Mouse (Mus musculus) MEL (cell line): ENCODE results near the gene Ctsa. TPM values are rescaled to one million over a fixed set of nuclear protein-coding genes. Genes with fewer than 3 reads are reported as not detected.

ENCODE experiments used
- DNase-seq: peaks from one replicate; pipeline ENCODE4 v3.0.0; 2011; ENCODE audit warnings: low read depth, low spot score
- H3K27ac ChIP-seq: 2 replicates; pipeline ENCODE4 v1.5.1; 2012; ENCODE audit warnings: low read depth, mild to moderate bottlenecking, control low read depth, low read length, moderate library complexity; ENCODE audit not compliant: control insufficient read depth
- H3K27me3 ChIP-seq, 2 experiments: fragments of 150-350 bp in 1 of 2; sonication (generic) in 1 of 2; 2 replicates each; pipeline ENCODE4 v1.6.1; 2012; ENCODE audit warnings: low read length in 2 of 2, mild to moderate bottlenecking in 2 of 2, improper control_type of control experiment in 1 of 2, moderate library complexity in 1 of 2; ENCODE audit not compliant: insufficient read depth in 2 of 2, control insufficient read depth in 1 of 2
- H3K36me3 ChIP-seq, 2 experiments: 2 replicates each; pipeline ENCODE4 v1.6.1; 2012 to 2014; ENCODE audit warnings: low read length in 2 of 2, improper control_type of control experiment in 1 of 2, inconsistent platforms in 1 of 2, mild to moderate bottlenecking in 1 of 2; ENCODE audit not compliant: insufficient read depth in 2 of 2, control insufficient read depth in 1 of 2
- H3K4me1 ChIP-seq, 2 experiments: fragments of 150-350 bp in 1 of 2; sonication (generic) in 1 of 2; 2 replicates each; pipeline ENCODE4 v1.6.1; 2012; ENCODE audit warnings: low read length in 2 of 2, improper control_type of control experiment in 1 of 2, mild to moderate bottlenecking in 1 of 2; ENCODE audit not compliant: insufficient read depth in 2 of 2, control insufficient read depth in 1 of 2
- H3K4me3 ChIP-seq, 2 experiments: fragments of 150-350 bp in 1 of 2; sonication (generic) in 1 of 2; 2 replicates each; pipeline ENCODE4 v1.5.1; 2012; ENCODE audit warnings: low read depth in 2 of 2, low read length in 2 of 2, mild to moderate bottlenecking in 2 of 2, moderate library complexity in 2 of 2, control low read depth in 1 of 2, improper control_type of control experiment in 1 of 2; ENCODE audit not compliant: control insufficient read depth in 1 of 2, insufficient read depth in 1 of 2
- H3K79me2 ChIP-seq: 2 replicates; pipeline ENCODE4 v1.6.1; 2012; ENCODE audit warnings: mild to moderate bottlenecking, low read length, moderate library complexity; ENCODE audit not compliant: control insufficient read depth, poor library complexity, insufficient read depth
- H3K9ac ChIP-seq: 2 replicates; pipeline ENCODE4 v1.6.1; 2012; ENCODE audit warnings: low read depth, mild to moderate bottlenecking, control low read depth, low read length, moderate library complexity; ENCODE audit not compliant: control insufficient read depth, poor library complexity, severe bottlenecking
- H3K9me3 ChIP-seq: fragments of 150-350 bp; sonication (generic); replicated peaks from 2 replicates; pipeline ENCODE4 v1.6.1; 2012; ENCODE audit warnings: mild to moderate bottlenecking, low read length, improper control_type of control experiment, moderate library complexity; ENCODE audit not compliant: insufficient read depth
- BHLHE40 ChIP-seq: IDR thresholded peaks from 2 replicates; pipeline ENCODE4 v1.6.1; 2012; ENCODE audit warnings: low read depth, mild to moderate bottlenecking, inconsistent platforms, low read length, improper control_type of control experiment, borderline replicate concordance
- CHD1 ChIP-seq: IDR thresholded peaks from 2 replicates; pipeline ENCODE4 v1.6.1; 2012; ENCODE audit warnings: low read depth, mild to moderate bottlenecking, inconsistent platforms, low read length, improper control_type of control experiment
- CHD2 ChIP-seq: IDR thresholded peaks from 2 replicates; pipeline ENCODE4 v1.6.1; 2011; ENCODE audit warnings: low read length, improper control_type of control experiment
- CTCF ChIP-seq, 3 experiments: IDR thresholded peaks in 2 of 3; conservative IDR thresholded peaks in 1 of 3; 2 replicates each; pipeline ENCODE4 v1.5.1; 2011 to 2012; ENCODE audit warnings: low read length in 3 of 3, low read depth in 2 of 3, mild to moderate bottlenecking in 2 of 3, improper control_type of control experiment in 1 of 3, inconsistent platforms in 1 of 3, mixed read lengths in 1 of 3, moderate library complexity in 1 of 3; ENCODE audit not compliant: control insufficient read depth in 1 of 3, insufficient read depth in 1 of 3, poor library complexity in 1 of 3, severe bottlenecking in 1 of 3
- E2F4 ChIP-seq: IDR thresholded peaks from 2 replicates; pipeline ENCODE4 v1.6.1; 2011; ENCODE audit warnings: low read depth, low read length, improper control_type of control experiment, borderline replicate concordance
- ELF1 ChIP-seq: IDR thresholded peaks from 2 replicates; pipeline ENCODE4 v1.6.1; 2014; ENCODE audit warnings: low read depth, mild to moderate bottlenecking, inconsistent platforms, low read length, improper control_type of control experiment, moderate library complexity
- EP300 ChIP-seq, 2 experiments: IDR thresholded peaks; 2 replicates each; pipeline ENCODE4 v1.6.1; 2011; ENCODE audit warnings: improper control_type of control experiment in 2 of 2, low read length in 2 of 2, low read depth in 1 of 2, mild to moderate bottlenecking in 1 of 2
- GABPA ChIP-seq: IDR thresholded peaks from 2 replicates; pipeline ENCODE4 v1.6.1; 2012; ENCODE audit warnings: low read depth, mild to moderate bottlenecking, inconsistent platforms, low read length, improper control_type of control experiment, moderate library complexity
- GATA1 ChIP-seq: IDR thresholded peaks from 2 replicates; pipeline ENCODE4 v1.6.1; 2011; ENCODE audit warnings: low read depth, low read length, improper control_type of control experiment
- HCFC1 ChIP-seq: IDR thresholded peaks from 2 replicates; pipeline ENCODE4 v1.6.1; 2012; ENCODE audit warnings: low read depth, mild to moderate bottlenecking, inconsistent platforms, low read length, improper control_type of control experiment, moderate library complexity
- JUND ChIP-seq: IDR thresholded peaks from 2 replicates; pipeline ENCODE4 v1.6.1; 2011; ENCODE audit warnings: low read depth, mild to moderate bottlenecking, improper control_type of control experiment, low read length
- KAT2A ChIP-seq: conservative IDR thresholded peaks from 2 replicates; pipeline ENCODE4 v1.6.1; 2012; ENCODE audit warnings: low read depth, low read length, improper control_type of control experiment, inconsistent platforms
- MAFK ChIP-seq: IDR thresholded peaks from 2 replicates; pipeline ENCODE4 v1.6.1; 2011; ENCODE audit warnings: low read depth, mild to moderate bottlenecking, low read length, improper control_type of control experiment, borderline replicate concordance
- MAX ChIP-seq: IDR thresholded peaks from 2 replicates; pipeline ENCODE4 v1.6.1; 2011; ENCODE audit warnings: low read length, improper control_type of control experiment
- MAZ ChIP-seq: IDR thresholded peaks from 2 replicates; pipeline ENCODE4 v1.6.1; 2012; ENCODE audit warnings: low read depth, mild to moderate bottlenecking, inconsistent platforms, low read length, improper control_type of control experiment
- MXI1 ChIP-seq: IDR thresholded peaks from 2 replicates; pipeline ENCODE4 v1.6.1; 2011; ENCODE audit warnings: mild to moderate bottlenecking, low read depth, low read length, improper control_type of control experiment
- MYB ChIP-seq: IDR thresholded peaks from 2 replicates; pipeline ENCODE4 v1.6.1; 2011; ENCODE audit warnings: mild to moderate bottlenecking, low read depth, low read length, improper control_type of control experiment
- MYC ChIP-seq: IDR thresholded peaks from 2 replicates; pipeline ENCODE4 v1.6.1; 2011; ENCODE audit warnings: low read depth, mild to moderate bottlenecking, low read length, improper control_type of control experiment, moderate library complexity
- NELFE ChIP-seq: IDR thresholded peaks from 2 replicates; pipeline ENCODE4 v1.6.1; 2011; ENCODE audit warnings: low read depth, low read length, improper control_type of control experiment
- NRF1 ChIP-seq: IDR thresholded peaks from 2 replicates; pipeline ENCODE4 v1.6.1; 2014; ENCODE audit warnings: low read depth, mild to moderate bottlenecking, inconsistent platforms, low read length, improper control_type of control experiment, moderate library complexity; ENCODE audit not compliant: poor library complexity, insufficient read depth, severe bottlenecking
- POLR2A ChIP-seq, 2 experiments: IDR thresholded peaks; 2 replicates each; pipeline ENCODE4 v1.6.1; 2011 to 2012; ENCODE audit warnings: low read length in 2 of 2, mild to moderate bottlenecking in 2 of 2, control low read depth in 1 of 2, improper control_type of control experiment in 1 of 2, low read depth in 1 of 2, moderate library complexity in 1 of 2; ENCODE audit not compliant: control insufficient read depth in 1 of 2, insufficient read depth in 1 of 2, poor library complexity in 1 of 2
- POLR2AphosphoS2 ChIP-seq: IDR thresholded peaks from 2 replicates; pipeline ENCODE4 v1.6.1; 2011; ENCODE audit warnings: low read length, improper control_type of control experiment
- POLR2AphosphoS5 ChIP-seq: IDR thresholded peaks from 2 replicates; pipeline ENCODE4 v1.6.1; 2012; ENCODE audit warnings: low read depth, borderline replicate concordance, mild to moderate bottlenecking, inconsistent platforms, low read length, moderate library complexity, mixed read lengths
- RAD21 ChIP-seq: IDR thresholded peaks from 2 replicates; pipeline ENCODE4 v1.6.1; 2011; ENCODE audit warnings: mild to moderate bottlenecking, low read depth, low read length, improper control_type of control experiment
- RCOR1 ChIP-seq: IDR thresholded peaks from 2 replicates; pipeline ENCODE4 v1.6.1; 2012; ENCODE audit warnings: low read depth, mild to moderate bottlenecking, inconsistent platforms, low read length, improper control_type of control experiment
- SIN3A ChIP-seq: IDR thresholded peaks from 2 replicates; pipeline ENCODE4 v1.6.1; 2012; ENCODE audit warnings: low read length, improper control_type of control experiment, inconsistent platforms
- SMC3 ChIP-seq: IDR thresholded peaks from 2 replicates; pipeline ENCODE4 v1.6.1; 2011; ENCODE audit warnings: low read depth, low read length, improper control_type of control experiment
- TAL1 ChIP-seq: IDR thresholded peaks from 2 replicates; pipeline ENCODE4 v1.6.1; 2012; ENCODE audit warnings: mild to moderate bottlenecking, inconsistent platforms, low read length, moderate library complexity, mixed read lengths
- TBP ChIP-seq: IDR thresholded peaks from 2 replicates; pipeline ENCODE4 v1.8.0; 2011; ENCODE audit warnings: low read depth, low read length, improper control_type of control experiment
- TCF12 ChIP-seq: IDR thresholded peaks from 2 replicates; pipeline ENCODE4 v1.6.1; 2014; ENCODE audit warnings: low read depth, mild to moderate bottlenecking, inconsistent platforms, low read length, improper control_type of control experiment, moderate library complexity
- UBTF ChIP-seq: IDR thresholded peaks from 2 replicates; pipeline ENCODE4 v1.6.1; 2012; ENCODE audit warnings: low read depth, mild to moderate bottlenecking, inconsistent platforms, low read length, improper control_type of control experiment, moderate library complexity, borderline replicate concordance; ENCODE audit not compliant: insufficient read depth
- USF1 ChIP-seq: IDR thresholded peaks from 2 replicates; pipeline ENCODE4 v1.6.1; 2014; ENCODE audit warnings: low read depth, mild to moderate bottlenecking, inconsistent platforms, low read length, improper control_type of control experiment, moderate library complexity
- USF2 ChIP-seq, 2 experiments: IDR thresholded peaks; 2 replicates each; pipeline ENCODE4 v1.6.1; 2011 to 2012; ENCODE audit warnings: improper control_type of control experiment in 2 of 2, low read length in 2 of 2, borderline replicate concordance in 1 of 2, inconsistent platforms in 1 of 2, low read depth in 1 of 2, mild to moderate bottlenecking in 1 of 2; ENCODE audit not compliant: insufficient read depth in 1 of 2
- ZKSCAN1 ChIP-seq: IDR thresholded peaks from 2 replicates; pipeline ENCODE4 v1.6.1; 2012; ENCODE audit warnings: low read depth, mild to moderate bottlenecking, inconsistent platforms, low read length, improper control_type of control experiment, moderate library complexity
- ZMIZ1 ChIP-seq: IDR thresholded peaks from 2 replicates; pipeline ENCODE4 v1.6.1; 2012; ENCODE audit warnings: low read depth, mild to moderate bottlenecking, inconsistent platforms, low read length, improper control_type of control experiment, moderate library complexity
- ZNF384 ChIP-seq: IDR thresholded peaks from 2 replicates; pipeline ENCODE4 v1.6.1; 2012; ENCODE audit warnings: low read depth, mild to moderate bottlenecking, inconsistent platforms, low read length, improper control_type of control experiment
- polyA plus RNA-seq, 2 experiments: library from polyadenylated mRNA; stranded (reverse) in 1 of 2; unstranded in 1 of 2; fragments of >175 nt in 1 of 2; fragments of >200 nt in 1 of 2; gene quantifications; 2 replicates each; pipeline versions ENCODE4 v1.2.1 to v1.2.4; 2012; ENCODE audit warnings: low replicate concordance in 2 of 2, low read depth in 1 of 2; ENCODE audit not compliant: insufficient read length in 2 of 2, insufficient read depth in 1 of 2, missing spikeins in 1 of 2
- total RNA-seq: library from RNA; depleted of rRNA; stranded (reverse); fragments of 300-350 nt; gene quantifications from 2 replicates; pipeline ENCODE4 v1.2.3, GENCODE M21; 2012

Ctsa gene
- total and polyA plus RNA-seq, 3 experiments = 50.5 to 87.7 TPM; not detected in 1

GRCm38 (mm10) chr2:164833314-164833959 lies 764 bp downstream of the Ctsa start, which contains the start of gene Neurl2:
Gene Neurl2 (minus strand): TSS chr2:164833456.
- H3K4me3 ChIP-seq = peak within 1 kb of the TSS; percentile 56 to 86
- peak within 1 kb of the TSS; percentile 51 for H3K27ac ChIP-seq
- H3K27me3 ChIP-seq = no peaks in the 10 kb centered on the region
- TF ChIP-seq GABPA (no peak), TAL1 (no peak), NELFE (peak; percentile 50), POLR2AphosphoS5 (no peak), USF2 (IDR thresholded peaks at IDR 0.05; ENCODE audit: borderline replicate concordance in 1 of 2, insufficient read depth in 1 of 2, low read depth in 1 of 2, low read length in 2 of 2) (peak; percentile 100), ZKSCAN1 (no peak), GATA1 (0 out of 2 replicates have a peak, but pooled peaks have one; percentile 2), RCOR1 (0 out of 2 replicates have a peak, but pooled peaks have one; percentile 28), CHD2 (no peak), POLR2A (IDR thresholded peaks at IDR 0.05; ENCODE audit: control insufficient read depth in 1 of 2, insufficient read depth in 1 of 2, low read depth in 1 of 2, low read length in 2 of 2, poor library complexity in 1 of 2) (peak; percentile 42 to 74; a peak in 3 of 4 replicates), CHD1 (0 out of 2 replicates have a peak, but pooled peaks have one; percentile 84), ELF1 (no peak), MAX (peak; percentile 98), BHLHE40 (peak; percentile 96), MYB (no peak), TCF12 (peak; percentile 58), MXI1 (peak; percentile 94), KAT2A (no peak; the same call in 1 of the 2 replicates), MYC (peak; percentile 68), TBP (peak; percentile 70), SIN3A (peak; percentile 100), E2F4 (peak; percentile 14; the same call in 1 of the 2 replicates), EP300 (IDR thresholded peaks at IDR 0.05; ENCODE audit: low read depth in 1 of 2, low read length in 2 of 2) (no peak), HCFC1 (peak; percentile 85), UBTF (no peak), ZMIZ1 (0 out of 2 replicates have a peak, but pooled peaks have one; percentile 48), RAD21 (no peak), SMC3 (no peak; the same call in 1 of the 2 replicates), MAFK (no peak), POLR2AphosphoS2 (peak; percentile 35; the same call in 1 of the 2 replicates), ZNF384 (peak; percentile 71), CTCF (IDR thresholded peaks at IDR 0.05 in 2 of 3, conservative IDR thresholded peaks at IDR 0.05 in 1 of 3; ENCODE audit: control insufficient read depth in 1 of 3, insufficient read depth in 1 of 3, low read depth in 2 of 3, low read length in 3 of 3, poor library complexity in 1 of 3, severe bottlenecking in 1 of 3) (peak in 1 of 3 experiments; percentile 5; a peak in 1 of 6 replicates), JUND (0 out of 2 replicates have a peak, but pooled peaks have one; percentile 3), USF1 (peak; percentile 100), NRF1 (no peak), MAZ (0 out of 2 replicates have a peak, but pooled peaks have one; percentile 19)

More at GRCm38 (mm10) chr2:164833314-164833959, 764 bp downstream of the Ctsa start, which contains the start of gene Neurl2:
- Histone ChIP-seq H3K36me3 (peaks cover 2% of the 10 kb centered on the region in 2 experiments; a peak in 1 of 4 replicates), H3K4me1 (peaks cover 0 to 5% of the 10 kb centered on the region in 2 experiments; a peak in 1 of 4 replicates), H3K9me3 (no peaks in the 10 kb centered on the region), H3K79me2 (peaks cover 18% of the 10 kb centered on the region), H3K9ac (peak within 1 kb of the TSS; percentile 82)
- DNase-seq = peak; percentile 95
